Mouse (Mus musculus) brain, embryonic 18.5 days (tissue): ENCODE results near the gene Oaz2.
A peak's percentile ranks its signal among the peaks of the same experiment; 100 is the strongest.
"Not testable (repeated sequence)": the region's sequence is repeated elsewhere in the genome, so short reads cannot be mapped to it uniquely, and the experiment has no call there.

Experiments
- DNase-seq: peaks from one replicate; pipeline ENCODE4 v3.0.0-alpha.2; 2012; ENCODE audit warnings: low read depth, low spot score

Gene Oaz2

DNA sequence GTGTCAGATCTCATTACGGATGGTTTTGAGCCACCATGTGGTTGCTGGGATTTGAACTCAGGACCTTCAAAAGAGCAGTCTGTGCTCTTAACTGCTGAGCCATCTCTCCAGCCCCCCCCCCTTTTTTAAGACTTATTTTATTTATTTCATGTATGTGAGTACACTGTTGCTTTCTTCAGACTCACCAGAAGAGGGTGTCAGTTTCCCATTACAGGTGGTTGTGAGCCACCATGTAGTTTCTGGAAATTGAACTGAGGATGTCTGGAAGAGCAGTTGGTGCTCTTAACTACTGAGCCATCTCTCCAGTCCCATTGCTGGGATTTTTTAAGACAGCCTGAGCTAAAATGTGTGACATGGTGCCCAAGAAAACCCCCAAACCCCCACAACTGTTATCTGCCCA lies 15.8 kb upstream of the Oaz2 start:
- not testable (repeated sequence) for DNase-seq

DNA sequence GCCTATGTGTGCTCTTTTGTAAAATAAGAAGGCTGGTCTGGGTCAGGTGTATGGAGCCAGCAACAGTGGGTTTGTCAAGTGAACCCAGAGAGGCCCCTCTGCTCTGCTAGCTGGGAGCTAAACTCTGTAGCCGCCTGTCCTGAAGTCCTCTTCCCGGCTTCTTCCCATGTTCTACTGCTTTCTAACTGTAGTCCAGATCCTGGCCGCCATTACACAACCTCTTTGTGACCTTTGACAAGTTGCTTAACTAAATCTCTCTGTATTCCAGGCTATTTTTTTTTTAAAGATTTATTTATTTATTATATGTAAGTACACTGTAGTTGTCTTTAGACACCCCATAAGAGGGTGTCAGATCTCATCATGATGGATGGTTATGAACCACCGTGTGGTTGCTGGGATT lies 14.1 kb upstream of the Oaz2 start:
- DNase-seq = no peak

DNA sequence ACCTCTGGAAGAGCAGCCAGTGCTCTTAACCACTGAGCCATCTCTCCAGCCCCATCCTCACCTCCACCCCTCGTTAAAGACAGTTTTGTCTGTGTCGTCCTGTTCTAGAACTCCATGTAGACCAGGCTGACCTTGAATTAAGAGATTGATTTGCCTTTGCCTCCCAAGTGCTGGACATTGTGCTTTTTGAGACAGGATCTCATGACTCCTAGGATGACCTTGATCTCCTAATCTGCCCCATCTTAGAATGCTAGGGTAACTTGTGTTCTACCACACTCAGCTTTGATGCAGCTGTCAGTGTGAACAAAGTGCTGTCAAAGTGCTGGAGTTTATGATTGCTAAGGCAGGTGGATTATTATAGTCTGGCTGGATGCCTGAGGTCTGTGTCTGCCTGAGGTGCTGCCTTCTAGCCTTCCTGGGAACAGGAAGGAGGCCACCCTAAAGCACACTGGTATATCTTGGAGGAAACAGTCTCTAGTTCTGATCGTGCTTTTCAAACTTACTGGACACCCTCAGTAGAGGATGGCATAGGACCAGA lies 13.0 kb upstream of the Oaz2 start:
- DNase-seq = no peak

DNA sequence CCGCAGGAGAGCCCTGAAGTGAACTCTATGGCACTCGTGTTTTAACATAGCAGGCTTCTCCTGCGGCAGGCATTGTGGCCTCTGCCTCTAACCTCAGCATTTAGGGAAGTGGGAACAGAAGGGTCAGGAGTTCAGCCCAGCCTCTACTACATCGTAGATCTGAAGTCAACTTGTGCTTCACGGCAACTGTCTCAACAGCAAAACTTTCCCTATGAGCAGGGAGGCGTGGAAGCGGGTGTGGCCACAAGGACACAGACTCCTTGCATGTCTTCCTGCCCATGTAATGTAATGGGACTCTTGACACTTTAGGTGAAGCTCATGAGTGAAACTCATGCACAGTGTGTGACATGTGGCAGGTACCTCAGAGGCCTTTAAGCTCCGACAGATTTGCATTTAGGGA lies 12.3 kb upstream of the Oaz2 start:
- DNase-seq = no peak

DNA sequence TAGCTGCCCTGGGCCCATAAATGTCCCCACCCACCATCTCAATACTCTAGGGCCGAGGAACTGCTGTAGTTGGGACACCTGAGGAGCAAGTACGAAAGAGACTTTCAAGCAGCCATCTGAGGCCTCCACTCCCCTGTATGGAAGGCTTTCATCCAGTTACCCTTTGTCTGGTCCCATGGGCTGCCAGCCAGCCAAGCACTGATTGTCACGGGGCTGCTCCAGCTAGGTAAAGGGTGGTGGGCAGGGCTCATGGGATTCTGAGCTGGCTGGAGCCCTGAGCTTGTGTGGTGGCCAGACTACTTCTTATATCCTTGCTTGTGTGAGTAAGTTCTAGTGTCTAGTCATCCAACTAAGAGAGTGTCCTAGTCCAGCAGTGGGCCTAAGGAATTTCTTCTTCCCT lies 10.6 kb upstream of the Oaz2 start:
- no peak for DNase-seq

DNA sequence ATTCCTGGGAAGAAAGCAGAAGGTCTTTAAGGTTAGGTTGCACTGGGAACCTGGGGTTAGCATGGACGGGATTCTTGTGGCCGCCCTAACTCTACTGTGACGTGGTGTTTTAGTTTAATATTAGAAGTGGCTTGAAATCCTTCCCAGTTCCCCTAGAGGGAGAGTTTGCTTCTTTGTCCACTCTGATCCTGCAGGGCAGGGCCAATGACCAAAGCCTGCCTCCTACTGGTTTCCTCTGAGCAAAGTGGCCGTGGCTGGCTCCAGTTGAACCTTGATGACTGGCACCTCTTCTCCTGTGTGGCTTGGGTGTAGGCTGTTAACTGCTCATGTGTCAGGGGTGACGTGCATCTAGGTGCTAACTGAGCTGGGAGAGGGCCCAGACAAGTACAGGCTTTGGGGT lies 6.8 kb upstream of the Oaz2 start:
- DNase-seq = no peak

DNA sequence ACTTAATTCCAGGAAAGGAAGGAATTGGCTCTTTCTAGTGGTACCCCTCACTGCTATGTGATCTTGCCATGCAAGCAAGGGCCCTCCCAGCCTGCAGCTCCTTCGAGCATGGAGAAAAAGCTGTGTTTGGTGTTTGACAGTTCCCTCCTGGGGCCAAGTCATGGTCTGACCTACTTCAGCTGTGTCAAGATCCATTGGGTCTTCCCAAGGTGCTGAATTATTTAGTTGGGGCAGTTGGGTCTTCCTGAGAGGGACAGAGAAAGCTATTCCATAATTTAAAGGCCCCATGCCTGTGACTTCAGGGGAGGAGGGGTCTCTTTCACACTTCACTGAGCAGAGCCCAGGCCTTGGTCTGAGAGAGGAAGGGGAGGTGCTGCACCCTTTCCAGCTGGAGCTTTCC lies 6.3 kb upstream of the Oaz2 start:
- DNase-seq = no peak

DNA sequence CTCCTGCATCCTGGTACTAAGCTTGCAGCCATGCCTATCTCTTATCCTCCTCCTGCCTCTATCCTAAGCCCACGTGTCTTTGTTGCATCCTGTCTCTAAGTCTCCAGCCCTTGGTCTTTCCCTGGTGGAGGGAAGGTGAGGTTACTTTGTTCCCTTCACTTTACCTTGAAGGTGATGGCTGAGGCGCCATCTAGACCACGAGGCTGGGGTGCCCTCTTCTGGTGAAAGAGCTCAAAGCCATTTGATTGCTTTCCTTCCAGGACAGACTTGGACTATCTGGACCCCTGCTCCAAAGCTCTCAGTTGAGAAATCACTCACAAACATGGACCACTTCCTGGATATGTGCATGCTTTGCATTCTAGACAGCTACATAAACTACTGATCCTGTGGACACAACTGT lies 3.6 kb upstream of the Oaz2 start:
- DNase-seq = no peak

DNA sequence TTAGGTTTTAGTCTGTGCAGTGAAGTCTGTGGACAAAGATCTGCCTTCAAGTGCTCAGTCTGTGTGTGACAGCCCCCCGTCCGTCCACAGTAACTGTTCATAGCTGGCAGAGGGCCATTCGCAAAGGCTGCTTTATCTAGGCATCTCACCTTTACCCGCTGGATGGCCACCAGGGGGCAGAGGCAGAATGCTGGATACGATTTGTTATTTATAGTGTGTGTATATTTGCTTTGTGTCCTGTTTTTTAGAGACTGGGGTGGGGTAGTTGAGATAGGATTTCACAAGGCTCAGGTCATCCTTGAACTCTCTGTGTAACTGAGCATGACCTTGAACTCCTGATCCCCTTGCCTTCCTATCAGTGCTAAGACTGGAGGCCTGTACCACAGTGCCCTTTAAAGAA lies 1.8 kb upstream of the Oaz2 start:
- DNase-seq = no peak

DNA sequence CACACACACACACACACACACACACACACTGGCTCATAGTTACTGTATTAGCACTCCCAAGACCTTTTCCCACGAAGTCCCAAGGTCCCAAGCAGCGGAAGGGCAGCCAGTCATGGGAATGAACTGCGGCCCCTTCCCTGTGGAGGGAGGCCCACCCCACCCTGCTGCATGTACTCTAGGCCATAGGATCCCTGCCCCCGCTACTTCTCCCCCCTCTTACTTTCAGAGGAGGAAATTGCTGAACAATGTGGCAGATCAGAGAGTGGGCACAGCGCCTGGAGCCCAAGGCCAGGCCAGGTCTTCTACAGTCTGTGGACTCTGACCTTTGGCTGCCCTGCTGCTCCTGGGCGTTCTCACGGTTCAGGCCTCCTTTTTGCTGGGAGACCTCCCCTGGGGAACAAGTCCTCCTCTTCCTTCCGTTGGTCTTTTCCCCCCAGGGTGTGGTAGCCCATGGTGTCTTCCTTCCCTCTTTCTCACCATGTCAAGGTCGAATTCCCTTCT lies 3.7 kb downstream of the Oaz2 start:
- DNase-seq = no peak

DNA sequence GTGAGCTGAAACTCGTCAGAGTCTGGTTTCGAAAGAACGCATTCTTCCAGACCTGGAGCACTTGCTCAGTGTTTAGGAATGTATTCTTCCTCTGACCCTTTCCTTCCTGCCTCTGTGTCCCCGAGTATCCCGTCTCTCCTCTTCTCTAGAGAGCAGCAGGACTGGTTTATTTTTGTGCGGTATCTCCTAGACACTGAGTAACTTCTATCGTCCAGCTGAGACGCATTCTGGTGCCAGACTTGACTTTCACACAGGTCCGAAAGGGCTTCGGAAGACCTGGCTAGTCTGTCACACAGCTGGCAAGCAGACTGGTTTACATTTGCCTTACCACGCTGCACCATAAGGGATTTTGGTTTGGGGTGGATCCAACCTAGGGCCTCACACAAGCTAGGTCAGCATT lies 5.2 kb downstream of the Oaz2 start:
- no peak for DNase-seq

DNA sequence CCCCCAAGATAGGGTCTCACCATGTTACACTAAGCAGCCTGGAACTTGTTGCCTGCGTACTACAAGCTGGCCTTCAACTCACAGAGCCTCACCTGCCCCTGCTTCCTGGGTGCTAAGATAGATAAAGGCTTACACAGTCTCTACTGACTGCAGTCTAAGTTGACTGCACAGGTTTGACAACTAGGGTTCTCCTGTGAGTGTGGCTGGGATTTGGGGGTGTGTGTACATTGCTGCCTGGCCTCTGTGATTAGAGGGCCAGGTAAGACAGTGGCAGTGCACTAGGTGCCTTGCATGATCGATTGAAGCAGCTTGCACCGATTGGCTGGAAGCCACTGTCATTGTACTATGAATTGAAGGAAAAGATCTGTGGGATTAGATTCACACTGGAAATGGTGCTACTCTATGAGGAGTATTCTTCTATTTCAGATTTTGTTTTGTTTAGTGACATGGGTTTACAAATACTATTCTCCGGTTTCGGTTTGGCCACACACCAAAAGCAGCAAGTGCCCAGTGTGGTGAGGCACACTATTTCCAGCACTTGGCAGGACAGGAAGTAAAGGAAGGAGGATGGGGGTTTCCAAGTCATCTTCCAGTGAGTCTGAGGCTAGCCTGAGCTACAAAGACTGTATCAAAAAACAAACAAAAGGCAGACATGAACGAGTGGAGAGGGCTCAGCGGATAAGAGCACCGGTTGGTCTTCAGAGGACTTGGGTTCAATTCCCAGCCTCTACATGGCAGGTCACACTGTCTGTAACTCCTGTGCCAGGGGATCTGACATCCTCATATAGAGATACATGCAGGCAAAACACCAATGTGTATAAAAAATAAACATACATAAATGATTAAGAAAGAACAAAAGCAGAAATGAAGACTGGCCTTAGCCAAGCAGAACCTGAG lies 7.9 kb downstream of the Oaz2 start:
- no peak for DNase-seq

DNA sequence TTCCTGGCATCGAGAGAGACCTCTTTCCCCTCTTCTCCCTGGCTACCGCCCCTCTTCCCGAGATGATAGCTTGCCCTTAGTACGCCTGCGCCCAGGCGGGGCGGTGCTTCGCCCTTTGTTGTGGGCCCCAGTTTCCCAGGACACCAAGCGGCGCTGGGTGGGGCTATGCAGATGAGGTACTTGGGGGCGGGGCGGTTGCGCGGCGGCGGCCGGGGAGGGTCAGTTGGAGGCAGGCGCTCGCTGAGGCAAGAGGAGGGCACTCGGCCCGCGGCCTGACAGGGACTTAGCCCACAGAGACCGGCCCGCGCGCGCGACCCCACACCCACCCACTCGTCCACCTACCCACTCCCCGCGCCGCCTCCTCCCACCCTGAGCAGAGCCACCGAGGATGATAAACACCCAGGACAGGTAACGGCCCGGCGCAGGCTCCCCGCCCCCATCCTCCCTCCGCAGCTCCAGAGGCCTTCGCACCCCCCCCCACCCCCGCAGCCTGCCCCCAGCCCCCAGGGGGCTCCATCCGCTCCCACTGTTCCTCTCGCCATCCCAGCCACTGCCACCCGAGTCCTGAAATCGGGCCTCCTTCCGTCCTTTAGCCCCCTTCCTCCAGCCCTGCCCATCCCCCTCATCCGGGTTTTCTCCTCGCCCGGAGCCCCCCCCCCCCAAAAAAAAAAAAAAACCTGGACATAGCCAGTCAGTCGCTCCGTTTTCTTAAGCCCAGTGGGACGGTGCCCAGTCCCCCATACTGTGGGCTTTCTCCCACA lies 8.7 kb downstream of the Oaz2 start:
- DNase-seq = peak; percentile 94

DNA sequence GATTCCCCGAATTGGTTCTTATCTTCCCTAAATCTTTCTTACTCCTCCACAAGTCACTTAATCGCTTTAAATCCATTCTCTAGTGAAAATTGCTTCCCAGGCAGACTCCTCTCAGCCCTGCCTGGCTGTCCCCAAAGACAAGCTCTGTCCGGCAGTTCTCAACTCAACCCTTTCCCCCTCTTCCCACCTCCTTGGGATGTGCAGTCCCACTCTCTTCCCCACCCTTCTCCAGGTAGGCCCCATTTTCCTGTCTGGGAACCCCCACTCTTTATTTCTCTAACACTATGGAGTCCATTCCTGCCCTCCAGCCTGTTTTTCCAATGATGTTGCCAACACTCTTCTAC lies 9.3 kb downstream of the Oaz2 start:
- DNase-seq = no peak

DNA sequence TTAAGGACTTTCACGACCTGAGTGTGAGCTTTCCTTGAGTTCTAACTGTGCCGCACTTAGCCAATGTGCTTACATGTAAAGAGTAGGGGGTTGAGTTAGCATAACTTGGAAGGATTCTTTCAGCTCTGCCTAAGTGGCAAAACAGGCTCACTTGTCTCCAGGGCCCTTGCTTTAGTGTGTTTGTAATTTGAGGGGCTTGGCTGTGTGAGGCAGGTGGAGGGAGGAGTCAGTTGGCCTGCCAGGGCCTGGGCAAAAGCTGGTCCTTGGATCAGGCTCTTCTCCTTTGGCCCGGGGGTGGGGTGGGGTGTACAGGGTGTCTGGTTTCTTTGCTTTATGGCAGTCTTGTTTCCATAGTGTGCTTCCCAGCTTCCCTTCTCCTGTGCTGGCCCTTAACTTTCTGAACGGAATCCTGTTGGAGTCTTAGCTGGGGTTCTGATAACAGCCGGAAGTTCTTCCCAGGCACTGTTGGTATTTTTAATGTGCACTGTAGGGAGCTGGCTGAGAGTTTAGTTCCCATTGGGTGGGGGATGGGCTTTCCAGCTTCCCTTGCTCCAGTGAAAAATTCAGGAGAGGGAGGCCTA lies 11.5 kb downstream of the Oaz2 start:
- DNase-seq = no peak

DNA sequence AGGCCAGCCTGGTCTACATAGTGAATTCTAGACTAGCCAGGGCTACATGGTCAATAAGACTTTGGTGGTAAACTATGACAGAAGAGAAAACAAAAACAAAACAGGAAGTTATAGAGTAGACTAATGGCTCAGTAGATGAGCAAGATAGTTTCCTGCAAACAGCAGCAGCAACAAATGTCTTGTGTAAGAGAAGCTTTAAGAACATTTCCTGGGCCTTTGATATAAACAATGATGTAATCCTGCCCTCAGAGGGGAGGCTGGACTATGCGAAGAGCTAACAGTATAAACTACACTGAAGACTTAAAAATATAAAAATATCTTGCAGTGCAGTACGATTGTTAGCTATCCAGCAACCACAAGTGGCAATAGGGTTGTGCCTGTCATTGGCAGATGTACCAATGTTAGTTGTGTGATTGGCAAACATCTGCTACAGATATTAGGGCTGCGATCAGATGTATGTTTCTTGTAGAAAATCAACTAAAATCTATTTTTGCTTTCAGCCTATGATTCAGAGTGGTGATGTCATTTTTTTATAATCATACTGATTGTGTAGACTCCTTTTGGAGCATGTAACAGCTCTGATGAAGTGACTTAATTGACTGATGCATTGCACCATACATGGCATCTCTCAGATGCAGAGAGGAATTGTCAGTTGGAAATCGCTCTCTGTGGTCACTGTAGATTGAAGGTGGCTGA lies 13.3 kb downstream of the Oaz2 start:
- no peak for DNase-seq

DNA sequence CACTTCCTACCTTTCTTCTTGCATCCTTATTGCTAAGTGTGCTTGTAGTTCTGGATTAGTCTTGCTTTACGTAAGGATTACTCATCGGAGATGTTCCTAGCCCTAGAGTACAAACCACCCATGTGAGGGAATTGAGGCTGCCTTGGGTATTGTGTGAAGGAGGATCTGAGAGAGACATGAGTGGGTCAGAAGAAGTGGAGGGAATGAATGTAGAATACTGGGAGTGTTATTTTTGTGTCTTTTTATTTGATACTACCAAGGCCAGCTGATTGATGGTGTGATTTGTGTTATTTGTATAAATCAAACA lies 13.8 kb downstream of the Oaz2 start:
- no peak for DNase-seq

DNA sequence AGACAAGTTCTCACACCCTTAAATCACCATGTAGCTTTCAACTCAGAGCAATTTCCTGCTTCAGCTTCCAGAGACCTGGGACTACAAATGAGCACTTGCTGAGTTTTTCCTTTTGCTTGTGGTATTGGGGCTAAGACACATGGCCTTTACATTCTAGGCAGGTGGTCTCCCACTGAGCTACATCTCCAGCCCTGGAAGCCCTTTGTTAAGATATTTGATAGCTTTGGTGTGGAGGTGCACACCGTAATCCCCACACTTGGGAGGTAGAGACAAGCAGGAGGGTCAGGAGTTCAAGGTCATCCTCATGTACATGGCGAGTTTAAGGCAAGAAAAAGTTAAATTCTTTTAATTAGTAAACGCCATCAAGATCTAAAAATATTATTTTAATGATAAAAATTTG lies 14.4 kb downstream of the Oaz2 start:
- no peak for DNase-seq

DNA sequence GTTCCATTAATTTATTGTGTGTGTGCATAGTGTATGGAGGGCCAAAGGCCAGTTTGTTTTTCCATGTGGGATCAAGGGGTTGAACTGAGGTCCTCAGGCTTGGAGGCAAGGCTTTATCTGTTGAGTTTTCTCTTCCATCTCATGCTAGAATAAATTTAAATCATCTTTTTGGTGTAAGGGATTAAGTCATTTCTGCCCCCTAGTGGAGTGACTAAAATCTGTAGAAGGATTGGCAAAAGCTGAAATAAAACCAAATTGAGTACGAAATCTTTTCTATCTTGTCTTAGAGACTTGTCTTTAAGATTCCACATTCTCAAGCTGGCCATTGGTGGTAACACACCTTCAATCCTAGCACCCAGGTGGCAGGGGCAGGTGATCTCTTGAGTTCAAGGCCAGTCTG lies 15.2 kb downstream of the Oaz2 start:
- no peak for DNase-seq

DNA sequence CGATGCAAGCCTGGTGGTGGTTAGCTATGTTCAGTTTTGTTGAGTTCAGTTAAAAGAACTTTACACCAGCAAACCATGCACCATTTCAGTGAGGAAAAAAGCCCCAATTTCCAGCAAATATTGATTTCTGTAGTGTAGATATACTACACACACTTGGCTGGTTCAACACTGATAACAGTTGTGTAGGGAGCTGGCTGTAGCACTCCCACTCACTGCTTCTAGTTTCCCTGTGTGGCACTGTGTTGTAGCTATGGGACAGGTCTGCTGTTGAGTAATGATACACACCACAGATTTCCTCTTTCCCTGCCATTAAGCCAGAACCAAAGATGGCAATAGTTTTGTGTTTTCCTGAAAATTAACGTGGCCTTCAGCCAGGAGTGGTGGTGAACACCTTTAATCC lies 16.9 kb downstream of the Oaz2 start:
- DNase-seq = no peak

DNA sequence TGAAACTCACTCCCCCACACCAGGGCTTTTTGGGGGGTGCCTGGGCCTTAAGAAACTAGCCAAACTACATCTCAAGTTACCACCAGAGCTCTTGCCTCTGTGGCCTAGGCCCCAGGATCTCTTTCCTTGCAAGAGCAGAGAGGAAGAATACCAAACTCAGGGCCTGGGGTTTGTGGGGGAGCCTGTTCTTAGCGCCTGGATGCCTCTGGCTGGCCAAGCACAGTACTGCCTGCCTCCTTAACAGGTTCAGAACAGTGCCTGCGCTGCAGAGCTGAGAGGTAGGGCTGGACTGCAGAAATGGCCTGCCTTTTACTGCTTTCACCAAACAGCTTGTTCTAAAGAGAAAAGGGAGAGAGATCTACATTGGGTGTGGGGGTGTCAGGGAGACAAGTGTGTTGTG lies 22.1 kb downstream of the Oaz2 start:
- not testable (repeated sequence) for DNase-seq

DNA sequence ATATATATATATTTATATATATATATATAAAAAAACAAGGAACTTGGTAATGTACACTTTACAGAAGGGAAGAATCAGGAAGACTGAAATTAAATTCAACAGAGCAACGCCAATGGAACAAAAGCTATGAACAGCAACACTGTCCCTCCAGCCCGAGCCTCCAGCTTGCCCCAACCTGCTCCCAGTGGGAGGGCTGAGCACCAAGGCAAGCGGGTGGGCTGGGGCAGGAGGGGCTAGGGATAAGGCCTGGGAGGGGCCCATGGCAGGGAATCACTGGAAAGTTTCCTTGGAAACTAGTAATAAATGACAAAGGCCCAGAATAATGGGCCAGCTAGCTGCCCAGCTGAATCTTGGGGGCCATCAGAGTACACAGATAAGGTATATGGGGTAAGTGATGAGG lies 24.7 kb downstream of the Oaz2 start:
- no peak for DNase-seq
